Mouse (Mus musculus) limb, embryonic 13.5 days (tissue): ENCODE results near the gene Prkca. TPM values are rescaled to one million over a fixed set of nuclear protein-coding genes. Genes with fewer than 3 reads are reported as not detected.

Source experiments
- ATAC-seq: fragments of 200-750 bp; cut with Nextera tagmentation; 2 replicates; pipeline ENCODE4 v1.8.0; 2017; ENCODE audit warnings: low read depth, moderate number of reproducible peaks, moderate TSS enrichment; ENCODE audit not compliant: low FRiP score
- H3K27ac ChIP-seq: fragments of 300-500 bp; sonication (generic); 2 replicates; pipeline ENCODE4 v1.5.1; 2015; ENCODE audit warnings: inconsistent platforms, mild to moderate bottlenecking, moderate library complexity
- H3K27me3 ChIP-seq: fragments of 300-500 bp; sonication (generic); 2 replicates; pipeline ENCODE4 v1.6.1; 2015; ENCODE audit warnings: mild to moderate bottlenecking, inconsistent platforms
- H3K36me3 ChIP-seq: fragments of 300-500 bp; sonication (generic); 2 replicates; pipeline ENCODE4 v1.6.1; 2015; ENCODE audit warnings: inconsistent platforms, mild to moderate bottlenecking, moderate library complexity
- H3K4me1 ChIP-seq: fragments of 300-500 bp; sonication (generic); 2 replicates; pipeline ENCODE4 v1.6.1; 2015; ENCODE audit warnings: inconsistent platforms
- H3K4me2 ChIP-seq: fragments of 300-500 bp; sonication (generic); replicated peaks from 2 replicates; pipeline ENCODE4 v1.6.1; 2015; ENCODE audit warnings: inconsistent platforms, mild to moderate bottlenecking, moderate library complexity
- H3K4me3 ChIP-seq: fragments of 300-500 bp; sonication (generic); 2 replicates; pipeline ENCODE4 v1.5.1; 2015; ENCODE audit warnings: moderate library complexity, mild to moderate bottlenecking, inconsistent platforms
- H3K9ac ChIP-seq: fragments of 300-500 bp; sonication (generic); 2 replicates; pipeline ENCODE4 v1.6.1; 2015; ENCODE audit warnings: mild to moderate bottlenecking, inconsistent platforms
- H3K9me3 ChIP-seq: fragments of 300-500 bp; sonication (generic); 2 replicates; pipeline ENCODE4 v1.6.1; 2016; ENCODE audit warnings: inconsistent platforms
- WGBS: fragments of 180-500 bp; shearing (Covaris S2); methylation state at CpG from one replicate; pipeline ENCODE4 v1.1.7; 2015; 5-methylcytosine and 5-hydroxymethylcytosine counted together
- polyA plus RNA-seq: library from polyadenylated mRNA; unstranded; fragments of >200 nt; fragmentation: Nextera tagmentation; extraction: Ambion mirVana; gene quantifications from 2 replicates; pipeline ENCODE4 v1.2.1, GENCODE M21; 2015

Gene Prkca
- polyA plus RNA-seq, 1 experiment from 2014 or later, result 7.2 TPM

GRCm38 (mm10) chr11:108334658-108335057 lies 9.1 kb downstream of the Prkca start:
- 0 out of 2 replicates have a peak, but pooled peaks cover under 1% of the 10 kb centered on the region for H3K36me3 ChIP-seq
- H3K4me2 ChIP-seq, result no peak overlapping the region
- no peak for ATAC-seq
- no peaks in the 10 kb centered on the region for H3K27me3 ChIP-seq
- H3K4me3 ChIP-seq, result no peak overlapping the region
- H3K27ac ChIP-seq, result no peak overlapping the region
- no peaks in the 10 kb centered on the region for H3K9me3 ChIP-seq
- no peak overlapping the region for H3K9ac ChIP-seq
- 42% methylated on average over 3 of the region's 3 CpGs for WGBS
- peaks cover 35% of the 10 kb centered on the region for H3K4me1 ChIP-seq

- ATAC-seq, result no peak
Measured at GRCm38 (mm10) chr11:108333583-108334379, 9.9 kb downstream of the Prkca start.

GRCm38 (mm10) chr11:108333006-108333405 lies 10.7 kb downstream of the Prkca start:
- no peak for ATAC-seq
- Histone ChIP-seq H3K27ac (no peak overlapping the region), H3K4me2 (no peak overlapping the region), H3K36me3 (no peaks in the 10 kb centered on the region), H3K4me3 (no peak overlapping the region), H3K4me1 (peaks cover 35% of the 10 kb centered on the region), H3K9me3 (no peaks in the 10 kb centered on the region), H3K27me3 (no peaks in the 10 kb centered on the region), H3K9ac (no peak overlapping the region)
- 13% methylated on average over 5 of the region's 5 CpGs for WGBS

More at GRCm38 (mm10) chr11:108333583-108334379, 9.9 kb downstream of the Prkca start:
- no peak overlapping the region for H3K4me3 ChIP-seq
- no peak overlapping the region for H3K4me2 ChIP-seq
- no peak overlapping the region for H3K27ac ChIP-seq
- WGBS, result 46% methylated on average over 8 of the region's 8 CpGs
- H3K4me1 ChIP-seq, result peaks cover 35% of the 10 kb centered on the region
- no peak overlapping the region for H3K9ac ChIP-seq
- H3K36me3 ChIP-seq, result no peaks in the 10 kb centered on the region
- H3K27me3 ChIP-seq, result no peaks in the 10 kb centered on the region
- H3K9me3 ChIP-seq, result no peaks in the 10 kb centered on the region

GRCm38 (mm10) chr11:108330818-108331217 lies 12.9 kb downstream of the Prkca start:
- 87% methylated on average over 11 of the region's 11 CpGs for WGBS
- H3K9ac ChIP-seq, result no peak overlapping the region; the same call in 1 of the 2 replicates
- no peak overlapping the region for H3K27ac ChIP-seq
- no peaks in the 10 kb centered on the region for H3K36me3 ChIP-seq
- H3K9me3 ChIP-seq, result no peaks in the 10 kb centered on the region
- no peak overlapping the region for H3K4me3 ChIP-seq
- H3K27me3 ChIP-seq, result no peaks in the 10 kb centered on the region
- no peak for ATAC-seq
- peaks cover 23% of the 10 kb centered on the region for H3K4me1 ChIP-seq
- no peak overlapping the region for H3K4me2 ChIP-seq

- 77% methylated on average over 8 of the region's 8 CpGs for WGBS
- Histone ChIP-seq H3K9ac (no peak overlapping the region), H3K9me3 (no peaks in the 10 kb centered on the region), H3K4me1 (0 out of 2 replicates have a peak, but pooled peaks cover 3% of the 10 kb centered on the region), H3K36me3 (no peaks in the 10 kb centered on the region), H3K27me3 (no peaks in the 10 kb centered on the region), H3K4me2 (no peak overlapping the region), H3K27ac (no peak overlapping the region), H3K4me3 (no peak overlapping the region)
- ATAC-seq, result no peak
Measured at GRCm38 (mm10) chr11:108325943-108326342, 17.8 kb downstream of the Prkca start.

- Histone ChIP-seq H3K4me2 (no peak overlapping the region), H3K4me1 (peaks cover 13% of the 10 kb centered on the region), H3K27me3 (no peaks in the 10 kb centered on the region), H3K4me3 (no peak overlapping the region), H3K9me3 (no peaks in the 10 kb centered on the region), H3K27ac (no peak overlapping the region), H3K36me3 (no peaks in the 10 kb centered on the region), H3K9ac (no peak overlapping the region)
- no peak for ATAC-seq
- 91% methylated on average over 2 of the region's 2 CpGs for WGBS
Measured at GRCm38 (mm10) chr11:108322156-108322555, 21.6 kb downstream of the Prkca start.

- H3K9me3 ChIP-seq, result no peaks in the 10 kb centered on the region
- no peak overlapping the region for H3K27ac ChIP-seq
- WGBS, result 90% methylated on average over 7 of the region's 7 CpGs
- H3K4me3 ChIP-seq, result no peak overlapping the region
- no peaks in the 10 kb centered on the region for H3K36me3 ChIP-seq
- H3K4me2 ChIP-seq, result no peak overlapping the region
- no peak overlapping the region for H3K9ac ChIP-seq
- ATAC-seq, result no peak
- no peaks in the 10 kb centered on the region for H3K27me3 ChIP-seq
- peaks cover 14% of the 10 kb centered on the region for H3K4me1 ChIP-seq
Measured at GRCm38 (mm10) chr11:108320561-108320960, 23.2 kb downstream of the Prkca start.

GRCm38 (mm10) chr11:108319162-108319561 lies 24.6 kb downstream of the Prkca start:
- 88% methylated on average over 11 of the region's 11 CpGs for WGBS
- H3K9me3 ChIP-seq, result no peaks in the 10 kb centered on the region

GRCm38 (mm10) chr11:108317878-108318277 lies 25.9 kb downstream of the Prkca start:
- WGBS, result 62% methylated on average over 6 of the region's 6 CpGs
- Histone ChIP-seq H3K9ac (no peak overlapping the region), H3K4me1 (peaks cover 17% of the 10 kb centered on the region)

More at GRCm38 (mm10) chr11:108319162-108319561, 24.6 kb downstream of the Prkca start:
- H3K4me3 ChIP-seq, result no peak overlapping the region
- no peaks in the 10 kb centered on the region for H3K36me3 ChIP-seq
- peaks cover 20% of the 10 kb centered on the region for H3K4me1 ChIP-seq
- H3K27me3 ChIP-seq, result no peaks in the 10 kb centered on the region
- no peak overlapping the region for H3K4me2 ChIP-seq
- no peak overlapping the region for H3K27ac ChIP-seq
- H3K9ac ChIP-seq, result no peak overlapping the region
- no peak for ATAC-seq

GRCm38 (mm10) chr11:108315736-108316135 lies 28.0 kb downstream of the Prkca start:
- peaks cover 17% of the 10 kb centered on the region for H3K4me1 ChIP-seq
- H3K4me3 ChIP-seq, result no peak overlapping the region
- no peak overlapping the region for H3K9ac ChIP-seq
- WGBS, result 83% methylated on average over 7 of the region's 7 CpGs
- no peaks in the 10 kb centered on the region for H3K27me3 ChIP-seq
- ATAC-seq, result no peak
- H3K9me3 ChIP-seq, result no peaks in the 10 kb centered on the region
- no peak overlapping the region for H3K4me2 ChIP-seq
- no peak overlapping the region for H3K27ac ChIP-seq
- H3K36me3 ChIP-seq, result no peaks in the 10 kb centered on the region

More at GRCm38 (mm10) chr11:108317878-108318277, 25.9 kb downstream of the Prkca start:
- Histone ChIP-seq H3K27ac (no peak overlapping the region), H3K9me3 (no peaks in the 10 kb centered on the region), H3K4me2 (no peak overlapping the region), H3K36me3 (no peaks in the 10 kb centered on the region), H3K27me3 (no peaks in the 10 kb centered on the region), H3K4me3 (no peak overlapping the region)
- no peak for ATAC-seq

GRCm38 (mm10) chr11:108312516-108312915 lies 31.2 kb downstream of the Prkca start:
- Histone ChIP-seq H3K9me3 (no peaks in the 10 kb centered on the region), H3K4me2 (no peak overlapping the region), H3K4me3 (no peak overlapping the region), H3K27ac (no peak overlapping the region), H3K36me3 (no peaks in the 10 kb centered on the region), H3K4me1 (peaks cover 10% of the 10 kb centered on the region), H3K27me3 (peaks cover under 1% of the 10 kb centered on the region; the same call in 1 of the 2 replicates), H3K9ac (no peak overlapping the region)
- WGBS, result 72% methylated on average over 5 of the region's 5 CpGs
- no peak for ATAC-seq

- no peaks in the 10 kb centered on the region for H3K36me3 ChIP-seq
- peaks cover 4% of the 10 kb centered on the region; the same call in 1 of the 2 replicates for H3K27me3 ChIP-seq
- WGBS, result 80% methylated on average over 2 of the region's 2 CpGs
- no peak overlapping the region for H3K27ac ChIP-seq
- no peak overlapping the region for H3K4me2 ChIP-seq
- no peak overlapping the region for H3K9ac ChIP-seq
- H3K9me3 ChIP-seq, result no peaks in the 10 kb centered on the region
- ATAC-seq, result no peak
- no peak overlapping the region for H3K4me3 ChIP-seq
- peaks cover 5% of the 10 kb centered on the region for H3K4me1 ChIP-seq
Measured at GRCm38 (mm10) chr11:108311912-108312311, 31.8 kb downstream of the Prkca start.
